Mouse (Mus musculus): ENCODE results near the gene Olfr522. TPM values are rescaled to one million over a fixed set of nuclear protein-coding genes. Genes with fewer than 3 reads are reported as not detected.
A peak's percentile ranks its signal among the peaks of the same experiment; 100 is the strongest.
"Not testable (repeated sequence)": the region's sequence is repeated elsewhere in the genome, so short reads cannot be mapped to it uniquely, and the experiment has no call there.

The Olfr522 gene
- total RNA-seq, 2 experiments from 2014 or later: not detected

- DNase-seq (ENCODE audit: low spot score in 2 of 2): no peak
Measured at GRCm38 (mm10) chr7:140167950-140168349, 3.4 kb upstream of the Olfr522 start.

- no peak for DNase-seq (ENCODE audit: low spot score in 2 of 2)
Measured at GRCm38 (mm10) chr7:140160363-140160762, 4.2 kb downstream of the Olfr522 start.

- DNase-seq (ENCODE audit: low spot score in 2 of 2): peak; percentile 64 to 73
Measured at GRCm38 (mm10) chr7:140154218-140154927, 10.2 kb downstream of the Olfr522 start, which contains the start of gene Sprn. TSS of gene Sprn (minus strand) at chr7:140154877.

- no peak for DNase-seq (ENCODE audit: low spot score in 2 of 2)
Measured at GRCm38 (mm10) chr7:140153829-140154217, 10.7 kb downstream of the Olfr522 start.

GRCm38 (mm10) chr7:140153383-140153782 lies 11.2 kb downstream of the Olfr522 start:
- peak in 1 of 2 experiments; percentile 53 for DNase-seq (ENCODE audit: low spot score in 2 of 2)

- no peak for DNase-seq (ENCODE audit: low spot score in 2 of 2)
Measured at GRCm38 (mm10) chr7:140144550-140144949, 20.0 kb downstream of the Olfr522 start.

GRCm38 (mm10) chr7:140141350-140141749 lies 23.2 kb downstream of the Olfr522 start:
- no peak for DNase-seq (ENCODE audit: low spot score in 2 of 2)

GRCm38 (mm10) chr7:140138021-140138310 lies 26.6 kb downstream of the Olfr522 start:
- DNase-seq (ENCODE audit: low spot score in 2 of 2): no peak

GRCm38 (mm10) chr7:140137135-140138020 lies 27.2 kb downstream of the Olfr522 start, which contains the start of gene Mtg1:
TSS of gene Mtg1 (plus strand) at chr7:140137564.
- DNase-seq (ENCODE audit: low spot score in 2 of 2): peak; percentile 97 to 99

GRCm38 (mm10) chr7:140135106-140135770 lies 29.3 kb downstream of the Olfr522 start:
- DNase-seq (ENCODE audit: low spot score in 2 of 2): no peak

- not testable (repeated sequence) for DNase-seq (ENCODE audit: low spot score in 2 of 2)
Measured at GRCm38 (mm10) chr7:140134033-140134432, 30.5 kb downstream of the Olfr522 start.

GRCm38 (mm10) chr7:140132184-140132583 lies 32.4 kb downstream of the Olfr522 start:
- DNase-seq (ENCODE audit: low spot score in 2 of 2): not testable (repeated sequence)

GRCm38 (mm10) chr7:140127911-140128310 lies 36.7 kb downstream of the Olfr522 start:
- no peak for DNase-seq (ENCODE audit: low spot score in 2 of 2)

GRCm38 (mm10) chr7:140126934-140127333 lies 37.6 kb downstream of the Olfr522 start:
- no peak for DNase-seq (ENCODE audit: low spot score in 2 of 2)

- no peak for DNase-seq (ENCODE audit: low spot score in 2 of 2)
Measured at GRCm38 (mm10) chr7:140126022-140126350, 38.6 kb downstream of the Olfr522 start.

- DNase-seq (ENCODE audit: low spot score in 2 of 2): peak; percentile 75 to 88
Measured at GRCm38 (mm10) chr7:140125278-140126021, 39.1 kb downstream of the Olfr522 start.

GRCm38 (mm10) chr7:140124382-140124781 lies 40.2 kb downstream of the Olfr522 start:
- DNase-seq (ENCODE audit: low spot score in 2 of 2): no peak

- no peak for DNase-seq (ENCODE audit: low spot score in 2 of 2)
Measured at GRCm38 (mm10) chr7:140122765-140123164, 41.8 kb downstream of the Olfr522 start.

- DNase-seq (ENCODE audit: low spot score in 2 of 2): no peak
Measured at GRCm38 (mm10) chr7:140121338-140121910, 43.1 kb downstream of the Olfr522 start.

GRCm38 (mm10) chr7:140120484-140120883 lies 44.1 kb downstream of the Olfr522 start:
- no peak for DNase-seq (ENCODE audit: low spot score in 2 of 2)
